Mouse (Mus musculus): Measurements from ENCODE around the gene Rpl9-ps6.

Rpl9-ps6 gene

DNA sequence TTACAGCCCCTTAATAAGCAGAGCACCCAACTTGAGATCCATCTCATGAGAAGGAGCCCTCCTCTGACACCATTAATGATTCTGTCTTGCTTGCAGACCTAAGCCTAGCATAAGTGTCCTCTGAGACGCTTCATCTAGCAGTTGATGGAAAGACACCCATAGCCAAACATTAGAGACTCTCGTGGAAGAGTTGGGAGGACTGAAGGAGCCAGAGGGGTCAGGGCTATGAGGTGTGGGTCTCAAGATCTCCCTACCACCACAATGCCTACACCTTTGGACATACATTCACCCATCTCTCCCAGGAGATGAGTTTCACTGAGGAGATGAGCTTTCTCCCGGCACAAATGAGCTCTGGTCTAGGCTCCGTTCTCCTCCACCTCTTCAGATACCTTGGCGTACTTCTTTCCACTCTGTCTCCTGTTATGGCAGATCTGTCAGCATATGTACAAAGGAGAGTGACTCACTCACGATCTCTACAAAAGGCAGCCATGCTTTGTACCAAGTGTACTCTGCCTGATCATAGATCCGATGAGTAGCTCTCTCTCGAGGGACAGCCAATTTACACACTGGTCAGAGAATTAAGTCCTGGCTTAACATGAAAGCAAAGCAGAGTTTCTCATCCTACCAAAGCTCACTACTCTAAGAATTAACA lies 14.5 kb upstream of the Rpl9-ps6 start:
- DNase-seq (ENCODE audit: low read depth) = no peak

DNA sequence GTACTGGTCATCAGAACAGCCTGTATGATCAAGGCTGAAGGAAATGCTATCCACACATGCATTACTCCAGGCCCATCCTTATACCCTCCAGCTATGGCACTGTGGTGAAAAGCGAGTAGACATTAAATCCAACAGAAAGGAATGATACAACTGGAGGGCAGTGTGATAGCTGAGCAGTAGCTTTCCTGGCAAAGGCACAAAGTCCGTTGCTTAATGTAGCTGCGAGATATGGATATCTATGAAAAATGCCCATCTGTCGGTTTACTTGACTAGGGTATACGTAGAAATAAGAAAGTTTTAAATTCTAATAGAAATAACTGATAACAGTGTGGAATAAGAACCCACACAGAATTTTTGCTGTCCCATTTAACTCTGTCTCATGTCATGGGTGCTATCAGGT lies 13.9 kb upstream of the Rpl9-ps6 start:
- no peak for DNase-seq (ENCODE audit: low read depth)

DNA sequence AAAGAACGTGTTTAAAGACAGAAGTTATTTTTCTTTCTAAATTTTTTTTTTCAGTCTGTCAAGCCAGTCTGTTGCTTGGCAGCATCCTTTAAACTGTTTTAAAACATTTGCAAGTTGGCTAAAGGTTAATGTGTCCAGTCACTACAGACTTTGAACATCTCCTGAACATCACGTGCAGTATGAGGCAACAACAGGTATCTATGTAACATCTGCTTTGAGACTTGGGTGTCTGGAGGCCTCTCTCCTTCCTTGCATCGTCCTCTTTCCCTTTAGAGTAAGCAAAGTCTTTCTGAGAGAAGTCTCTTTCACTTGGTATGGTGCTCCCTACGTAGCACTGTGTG lies 10.3 kb upstream of the Rpl9-ps6 start:
- DNase-seq (ENCODE audit: low read depth) = no peak

DNA sequence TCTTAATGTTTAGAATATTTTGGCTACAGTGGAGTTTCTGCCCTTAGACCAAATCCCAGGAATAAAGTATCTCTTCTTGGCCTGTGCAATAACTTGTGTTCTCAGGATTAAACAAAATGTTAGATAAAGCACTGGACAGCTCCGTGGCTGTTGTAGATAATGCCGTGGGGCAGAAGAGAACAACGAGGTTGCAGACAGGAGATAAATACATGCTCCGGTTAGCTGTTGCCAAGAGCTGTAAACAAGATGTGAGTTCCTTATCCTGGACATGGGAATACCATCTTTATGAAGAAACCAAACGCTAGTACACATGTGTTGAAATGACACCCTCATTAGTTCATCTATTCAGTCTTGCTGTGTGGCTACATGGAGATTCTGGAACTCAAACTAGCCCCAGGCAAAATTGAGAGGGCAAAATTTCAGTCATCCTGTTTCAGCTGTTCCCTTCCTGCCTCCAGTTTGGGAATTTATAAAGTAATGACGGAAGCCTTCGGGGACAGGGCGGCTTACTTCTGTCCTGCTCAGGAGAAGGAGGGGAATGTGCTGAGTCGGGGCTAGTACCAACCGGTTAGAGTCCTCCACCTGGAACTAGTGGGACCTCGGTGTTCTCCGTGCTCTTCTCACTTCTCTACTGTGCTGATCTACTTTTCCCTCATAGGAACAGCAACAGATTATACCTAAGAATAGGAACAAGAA lies 9.8 kb upstream of the Rpl9-ps6 start:
- no peak for DNase-seq (ENCODE audit: low read depth)

DNA sequence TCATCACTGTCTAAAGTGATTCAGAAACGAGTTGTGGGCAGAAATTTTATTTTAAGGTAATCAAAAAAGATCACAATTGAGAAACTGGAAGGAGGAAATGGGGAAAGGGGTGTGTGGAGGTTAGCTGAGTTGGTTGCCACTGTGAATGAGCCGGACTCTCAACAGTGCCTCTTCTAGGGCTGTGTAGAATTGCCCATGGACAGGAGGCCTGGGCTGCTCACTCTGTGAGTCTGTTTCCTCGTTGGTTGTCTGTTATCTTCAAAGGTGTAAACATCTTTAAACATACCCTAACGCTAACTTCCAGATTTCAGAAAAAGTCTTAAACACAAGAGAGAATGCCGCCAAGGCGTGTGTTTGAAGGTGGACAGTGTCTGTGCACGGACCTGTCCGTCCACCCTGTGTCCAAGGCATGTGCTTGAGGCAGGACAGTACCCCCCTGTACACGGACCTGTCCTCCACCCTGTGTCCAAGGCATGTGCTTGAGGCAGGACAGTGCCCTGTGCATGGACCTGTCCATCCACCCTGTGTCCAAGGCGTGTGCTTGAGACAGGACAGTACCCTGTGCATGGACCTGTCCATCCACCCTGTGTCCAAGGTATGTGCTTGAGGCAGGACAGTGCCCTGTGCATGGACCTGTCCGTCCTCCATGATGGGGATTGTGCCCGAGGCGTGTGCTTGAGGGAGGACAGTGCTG lies 4.3 kb upstream of the Rpl9-ps6 start:
- no peak for DNase-seq (ENCODE audit: low read depth)

DNA sequence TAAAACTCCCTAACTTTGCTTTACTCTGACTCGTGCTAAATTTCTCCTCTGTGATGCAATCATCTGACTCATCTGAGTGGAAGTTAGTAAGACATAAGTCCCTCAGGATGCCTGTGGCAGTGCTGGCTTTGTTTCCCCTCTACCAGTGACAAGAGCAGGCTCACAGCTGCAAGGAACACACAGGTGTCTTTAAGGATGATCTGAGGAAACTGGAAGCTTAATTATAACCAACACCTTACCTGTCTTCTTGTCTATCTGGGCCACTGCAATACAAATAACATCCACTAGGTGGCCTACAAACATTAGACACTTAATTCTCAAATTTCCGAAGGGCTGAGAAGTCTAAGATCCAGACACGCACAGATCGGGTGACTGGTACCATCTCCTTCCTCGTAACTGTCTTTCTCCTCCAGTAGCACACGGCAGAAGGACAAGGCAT lies 3.7 kb upstream of the Rpl9-ps6 start:
- DNase-seq (ENCODE audit: low read depth) = peak; percentile 81

DNA sequence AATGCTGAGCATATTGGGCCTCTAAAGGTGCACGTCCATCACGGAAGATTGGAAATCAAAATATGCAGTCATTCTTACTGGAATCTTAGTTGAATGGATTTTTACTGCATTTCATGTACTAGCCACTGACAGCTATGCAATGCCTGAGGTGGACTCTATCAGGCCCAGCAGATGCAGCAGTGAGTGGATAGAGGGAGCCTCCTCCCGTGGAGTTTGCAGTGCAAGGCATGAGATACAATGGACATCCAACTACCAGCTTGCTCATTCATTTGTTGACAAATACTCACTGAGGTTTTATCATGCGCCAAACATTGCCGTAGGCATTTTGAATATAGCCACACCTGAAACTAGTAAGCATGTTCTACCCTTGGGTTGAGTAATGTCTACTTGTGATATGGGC lies 947 bp upstream of the Rpl9-ps6 start:
- DNase-seq (ENCODE audit: low read depth) = no peak

DNA sequence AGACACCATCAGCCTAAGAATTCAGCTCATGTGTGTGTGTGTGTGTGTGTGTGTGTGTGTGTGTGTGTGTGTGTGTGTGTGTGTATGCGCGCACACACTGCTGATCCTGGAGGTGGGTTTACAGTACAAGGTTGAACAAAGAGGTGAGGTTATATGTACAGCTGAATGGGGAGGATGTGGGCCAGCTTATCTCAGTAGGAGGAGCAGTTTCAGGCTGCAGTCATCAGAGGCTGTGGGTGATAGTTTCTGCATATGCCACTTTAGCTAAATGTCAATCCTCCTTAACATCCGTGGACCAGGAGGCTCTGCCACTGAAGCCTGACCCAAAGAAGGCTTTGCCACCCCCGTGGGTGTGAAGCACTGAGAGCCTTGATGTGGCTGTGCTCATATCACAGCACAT lies 1.1 kb downstream of the Rpl9-ps6 start:
- DNase-seq (ENCODE audit: low read depth) = no peak

DNA sequence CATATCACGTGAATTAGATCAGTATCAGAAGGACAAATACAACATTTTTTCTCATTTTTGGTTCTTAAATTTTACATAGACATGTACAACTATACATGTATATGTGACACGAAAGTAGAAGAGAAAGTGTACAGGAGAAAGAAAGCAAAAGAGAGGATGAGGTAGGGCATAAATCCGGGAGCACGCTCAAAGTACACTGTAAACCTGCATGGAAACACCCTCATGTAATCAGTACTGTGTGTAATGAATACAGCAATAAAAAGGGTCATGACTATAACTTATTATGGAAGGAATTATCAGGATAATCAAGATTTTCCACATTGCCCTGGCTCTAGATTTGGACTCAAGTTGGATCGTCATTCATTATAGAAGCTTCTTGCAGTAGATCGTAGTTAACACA lies 3.3 kb downstream of the Rpl9-ps6 start:
- no peak for DNase-seq (ENCODE audit: low read depth)

DNA sequence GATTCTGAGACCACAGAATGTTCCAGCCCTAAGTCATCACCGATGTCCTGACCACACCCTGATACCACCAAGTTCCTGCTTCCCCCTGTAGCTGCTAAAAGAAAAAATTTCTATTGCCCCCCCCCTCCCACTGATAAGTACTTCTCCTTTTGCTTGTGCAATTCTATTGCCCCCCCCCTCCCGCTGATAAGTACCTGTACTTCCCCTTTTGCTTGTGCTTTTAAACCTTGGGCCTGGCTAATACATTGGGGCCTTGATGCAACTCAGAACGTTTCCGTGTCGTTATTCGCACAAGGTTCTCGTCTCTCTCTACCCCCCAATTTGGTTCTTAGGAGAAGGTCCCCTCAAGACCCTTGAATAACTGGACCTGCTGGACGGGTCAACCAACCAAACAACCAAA lies 8.7 kb downstream of the Rpl9-ps6 start:
- peak; percentile 63 for DNase-seq (ENCODE audit: low read depth)

DNA sequence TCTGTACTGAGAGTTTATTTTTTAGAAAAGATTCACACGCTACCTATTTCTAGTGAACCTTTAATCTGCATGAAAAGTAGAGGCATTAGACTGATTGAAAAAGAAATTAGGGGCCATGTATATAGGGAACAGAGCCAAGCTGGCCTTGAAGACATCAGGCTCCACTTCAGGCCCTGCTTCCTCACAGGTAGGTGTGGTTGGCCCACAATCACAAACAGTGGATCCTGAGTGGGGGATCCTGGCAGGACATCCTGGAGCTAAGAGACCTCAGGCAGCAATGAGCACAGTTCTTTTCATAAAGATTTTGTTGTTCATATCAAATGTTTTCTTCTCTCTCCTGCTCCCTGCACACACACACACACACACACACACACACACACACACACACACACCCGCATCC lies 9.6 kb downstream of the Rpl9-ps6 start:
- no peak for DNase-seq (ENCODE audit: low read depth)

DNA sequence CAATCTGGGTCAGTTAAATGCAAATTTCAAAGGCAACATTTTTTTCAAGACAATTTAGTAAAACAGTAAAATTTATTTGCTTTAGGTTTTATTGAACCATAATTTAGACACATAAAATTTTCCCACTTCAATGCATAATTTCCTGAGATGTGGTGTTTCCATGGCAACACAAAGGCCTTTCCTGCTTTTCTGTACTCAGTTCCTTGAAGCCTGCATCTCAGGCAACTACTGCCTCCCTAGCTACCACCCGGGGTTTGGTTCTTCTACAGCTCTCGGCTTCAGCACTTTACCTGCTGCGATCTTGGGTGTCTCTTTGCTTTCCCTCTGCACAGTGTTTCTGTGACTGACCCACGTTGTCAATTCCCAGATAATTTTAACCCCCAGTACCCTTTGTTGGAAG lies 14.1 kb downstream of the Rpl9-ps6 start:
- no peak for DNase-seq (ENCODE audit: low read depth)

DNA sequence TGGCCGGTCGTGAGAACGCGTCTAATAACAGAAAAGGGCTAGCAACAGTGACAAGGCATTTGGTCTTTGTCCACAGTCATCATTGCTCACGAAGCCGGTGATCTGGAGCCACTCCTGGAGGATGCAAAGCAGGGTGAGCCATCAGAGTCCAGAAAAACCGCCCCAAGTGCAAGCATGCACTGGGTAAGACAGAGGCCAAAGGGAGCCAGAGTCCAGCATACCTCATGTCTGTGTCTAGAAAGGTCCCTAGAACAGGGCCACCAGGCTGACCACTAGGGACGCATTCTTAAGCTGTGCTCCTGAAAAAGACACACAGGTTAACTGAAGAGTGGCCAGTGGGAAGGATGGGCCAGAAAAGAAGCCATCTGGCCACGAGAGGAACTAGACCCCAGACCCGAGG lies 17.4 kb downstream of the Rpl9-ps6 start:
- DNase-seq (ENCODE audit: low read depth) = no peak

DNA sequence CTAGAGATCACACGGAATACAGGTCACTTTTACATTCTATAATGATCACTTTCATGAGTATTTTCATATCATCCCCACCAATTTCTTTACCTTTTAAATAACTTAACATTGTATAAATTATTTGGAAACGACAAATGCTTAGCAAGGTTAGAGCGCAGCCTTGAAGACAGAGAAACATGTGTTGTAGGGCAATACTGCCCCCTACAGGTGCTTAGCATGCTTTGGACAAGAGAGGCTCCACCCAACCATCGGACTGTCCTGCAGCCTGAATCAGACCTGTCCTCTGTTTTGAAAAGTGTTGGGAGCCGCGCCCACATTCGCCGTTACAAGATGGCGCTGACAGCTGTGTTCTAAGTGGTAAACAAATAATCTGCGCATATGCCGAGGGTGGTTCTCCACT lies 24.8 kb downstream of the Rpl9-ps6 start:
- peak; percentile 77 for DNase-seq (ENCODE audit: low read depth)

DNA sequence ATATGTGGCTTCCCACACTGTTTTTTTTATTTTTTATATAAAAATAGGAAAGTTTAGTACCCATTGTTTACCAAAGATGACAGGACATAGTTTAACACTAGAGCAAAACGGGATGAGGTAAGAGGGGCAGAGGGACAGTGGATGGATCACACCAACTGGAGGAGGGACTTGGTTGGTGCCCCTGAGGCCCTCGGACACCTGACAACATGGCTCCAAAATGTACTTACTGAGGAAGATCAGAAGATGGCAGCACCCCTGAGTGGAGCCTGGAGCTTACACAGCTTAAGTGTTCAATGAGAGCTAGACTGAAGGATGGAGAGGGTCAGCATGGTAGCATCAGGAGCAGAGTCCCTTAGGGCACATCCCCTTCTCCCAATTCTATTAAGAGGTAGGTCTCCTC lies 27.0 kb downstream of the Rpl9-ps6 start:
- no peak for DNase-seq (ENCODE audit: low read depth)

DNA sequence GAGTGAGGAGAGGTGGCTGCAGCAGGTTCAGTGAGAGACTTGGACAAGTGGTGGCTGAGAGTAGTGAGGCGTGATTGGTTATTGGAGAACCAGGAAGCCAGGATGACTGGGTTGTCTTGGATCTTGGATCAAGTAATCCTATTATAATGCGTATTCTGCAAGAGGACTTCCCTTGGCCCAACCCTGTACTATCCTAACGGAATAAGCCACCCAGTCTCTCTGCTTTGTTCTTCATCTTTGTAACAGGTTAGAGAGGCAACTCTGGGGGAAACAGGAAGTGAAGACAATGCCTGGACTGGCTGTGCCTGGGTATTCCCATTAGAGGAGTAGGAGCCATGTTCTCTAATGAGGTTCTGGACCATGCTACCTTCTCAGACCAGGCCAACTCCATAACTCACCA lies 40.5 kb downstream of the Rpl9-ps6 start:
- DNase-seq (ENCODE audit: low read depth) = no peak

DNA sequence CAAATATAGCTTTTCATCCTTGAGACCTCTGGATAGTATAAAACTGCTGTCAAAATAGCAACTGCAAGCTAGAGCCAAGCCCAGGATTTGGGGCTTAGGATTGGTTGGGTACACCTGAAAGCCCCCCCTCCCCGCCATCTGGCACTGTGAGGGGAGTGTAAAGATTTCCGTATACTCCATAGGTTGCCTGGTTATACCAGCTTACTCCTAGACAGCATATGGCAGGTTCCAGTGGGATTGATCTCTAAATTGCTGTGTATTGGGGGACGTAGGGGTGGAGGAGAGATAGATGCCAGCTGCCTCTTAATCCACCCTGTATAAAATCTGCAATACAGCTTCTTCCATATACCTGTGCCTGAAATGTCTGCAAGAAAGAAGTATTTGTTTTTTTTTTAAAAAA lies 41.7 kb downstream of the Rpl9-ps6 start:
- DNase-seq (ENCODE audit: low read depth) = no peak

DNA sequence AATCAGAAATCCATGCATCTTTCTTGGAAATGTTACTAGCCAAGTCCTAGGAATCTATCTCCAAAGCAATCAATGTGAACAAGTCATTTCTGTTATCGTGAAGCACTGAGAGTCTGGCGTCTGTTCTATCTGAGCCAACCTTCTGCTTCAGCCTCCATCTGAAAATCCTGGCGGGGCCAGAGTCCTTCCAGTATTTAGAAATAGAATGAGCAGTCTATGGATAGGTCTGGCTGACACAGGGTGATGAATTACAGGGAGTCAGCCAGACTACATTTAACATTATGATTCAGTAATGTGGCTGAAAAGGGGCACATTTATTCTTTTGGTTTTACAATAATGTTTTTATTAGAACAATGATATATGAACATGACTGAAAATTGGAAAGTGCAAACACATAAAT lies 47.3 kb downstream of the Rpl9-ps6 start:
- no peak for DNase-seq (ENCODE audit: low read depth)

DNA sequence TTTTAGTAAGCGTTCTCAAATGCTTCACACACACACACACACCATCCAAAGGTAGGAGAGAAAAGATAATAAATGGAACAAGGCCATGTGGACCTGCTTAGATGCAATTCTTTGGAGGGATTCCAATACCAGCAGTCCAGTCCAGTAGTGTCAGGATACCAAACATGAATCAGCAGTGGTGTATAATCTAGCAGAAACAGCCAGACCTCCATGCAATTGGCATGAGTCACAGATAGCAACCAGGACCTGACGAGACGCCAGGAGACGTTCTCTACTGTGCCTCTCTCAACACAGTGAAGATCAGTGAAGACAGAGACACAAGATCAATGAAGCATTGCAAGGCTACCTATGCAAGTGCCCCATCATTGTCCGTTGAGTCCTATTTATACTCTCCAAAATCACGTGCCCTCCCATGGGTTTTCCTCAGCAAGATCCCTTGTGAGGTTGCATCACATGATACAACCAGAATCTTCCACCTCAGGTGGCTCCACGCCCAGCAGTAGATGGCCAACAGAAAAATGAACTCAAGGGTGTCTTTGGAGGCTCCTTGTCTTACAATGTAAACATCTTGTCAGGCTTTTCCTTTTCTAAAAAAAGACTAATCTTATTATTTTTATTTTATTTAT lies 49.6 kb downstream of the Rpl9-ps6 start:
- DNase-seq (ENCODE audit: low read depth) = peak; percentile 85

Measured in 416B (cell line).